Comparison of ENCODE assay signal across 29 mouse cellular contexts in genomic region chr1:55581752-55582151, GRCm38 (mm10).
A peak's percentile ranks its signal among the peaks of the same experiment; 100 is the strongest.
DNase-seq lines count a peak whose midpoint lies in the region; ATAC-seq lines count a peak whose summit lies in the region.
"Had no signal": no experiment of that assay in that cellular context is flagged by ENCODE, and none has a peak within 500 bp of the region (broad histone marks: within the 10 kb centered on the region; RNA-seq: fewer than 3 reads in every experiment).

No protein-coding gene starts in this region.

- H3K4me1 ChIP-seq in forebrain, embryonic 12.5 days: no peaks in the 10 kb centered on the region; the same call in 1 of the 2 replicates
- 0 out of 2 replicates have a peak, but pooled peaks cover 3% of the 10 kb centered on the region for H3K4me1 ChIP-seq in forebrain, embryonic 15.5 days
- peaks cover 6% of the 10 kb centered on the region; the same call in 1 of the 2 replicates for H3K4me1 ChIP-seq in kidney, embryonic 14.5 days (ENCODE audit: control insufficient read depth, insufficient read depth, low read length)
- H3K4me1 ChIP-seq: embryonic facial prominence, embryonic 10.5 days; hindbrain, embryonic 15.5 days; intestine, embryonic 15.5 days; midbrain, embryonic 13.5 days; neural tube, embryonic 15.5 days had no signal

- no peak overlapping the region for H3K4me2 ChIP-seq in forebrain, embryonic 12.5 days
- H3K4me2 ChIP-seq in forebrain, embryonic 15.5 days (replicated peaks): no peak overlapping the region
- H3K4me2 ChIP-seq in kidney, embryonic 14.5 days (replicated peaks; ENCODE audit: low read depth, low read length): no peak overlapping the region
- H3K4me2 ChIP-seq: embryonic facial prominence, embryonic 15.5 days; hindbrain, embryonic 15.5 days; intestine, embryonic 15.5 days; midbrain, embryonic 13.5 days; neural tube, embryonic 15.5 days had no signal

- H3K36me3 ChIP-seq in forebrain, embryonic 12.5 days (replicated peaks): no peaks in the 10 kb centered on the region
- H3K36me3 ChIP-seq in forebrain, embryonic 15.5 days: no peaks in the 10 kb centered on the region
- H3K36me3 ChIP-seq in kidney, embryonic 14.5 days (ENCODE audit: control insufficient read depth, insufficient read depth, low read length): no peaks in the 10 kb centered on the region
- H3K36me3 ChIP-seq: embryonic facial prominence, embryonic 10.5 days; embryonic facial prominence, embryonic 15.5 days; hindbrain, embryonic 15.5 days; intestine, embryonic 15.5 days; midbrain, embryonic 13.5 days; neural tube, embryonic 15.5 days had no signal

- H3K9me3 ChIP-seq in forebrain, embryonic 12.5 days: no peaks in the 10 kb centered on the region
- H3K9me3 ChIP-seq in forebrain, embryonic 15.5 days: no peaks in the 10 kb centered on the region
- H3K9me3 ChIP-seq in kidney, embryonic 14.5 days (ENCODE audit: control insufficient read depth, low read length): no peaks in the 10 kb centered on the region
- H3K9me3 ChIP-seq: embryonic facial prominence, embryonic 10.5 days; embryonic facial prominence, embryonic 15.5 days; hindbrain, embryonic 15.5 days; intestine, embryonic 15.5 days; midbrain, embryonic 13.5 days; neural tube, embryonic 15.5 days had no signal

- no peak overlapping the region for H3K4me3 ChIP-seq in forebrain, embryonic 12.5 days (replicated peaks)
- no peak overlapping the region for H3K4me3 ChIP-seq in forebrain, embryonic 15.5 days
- H3K4me3 ChIP-seq in kidney, embryonic 14.5 days (ENCODE audit: low read length): no peak overlapping the region
- H3K4me3 ChIP-seq: embryonic facial prominence, embryonic 10.5 days; embryonic facial prominence, embryonic 15.5 days; hindbrain, embryonic 15.5 days; intestine, embryonic 15.5 days; midbrain, embryonic 13.5 days; neural tube, embryonic 15.5 days had no signal

- H3K9ac ChIP-seq in forebrain, embryonic 12.5 days: no peak overlapping the region
- no peak overlapping the region for H3K9ac ChIP-seq in forebrain, embryonic 15.5 days (replicated peaks)
- H3K9ac ChIP-seq in kidney, embryonic 14.5 days (ENCODE audit: low read depth, low read length): no peak overlapping the region
- H3K9ac ChIP-seq: embryonic facial prominence, embryonic 15.5 days; hindbrain, embryonic 15.5 days; intestine, embryonic 15.5 days; liver, embryonic 14.5 days; midbrain, embryonic 13.5 days; neural tube, embryonic 15.5 days had no signal

- 37% methylated on average over 2 of the region's 2 CpGs for WGBS in forebrain, embryonic 12.5 days
- WGBS in forebrain, embryonic 15.5 days: 49% methylated on average over 2 of the region's 2 CpGs
- whole genome bisulfite sequencing in kidney, embryonic 14.5 days: 58% methylated on average over 2 of the region's 2 CpGs

- no peak overlapping the region for H3K27ac ChIP-seq in forebrain, embryonic 12.5 days
- H3K27ac ChIP-seq in forebrain, embryonic 15.5 days (replicated peaks): no peak overlapping the region
- no peak overlapping the region for H3K27ac ChIP-seq in kidney, embryonic 14.5 days (ENCODE audit: low read depth, low read length)
- H3K27ac ChIP-seq: embryonic facial prominence, embryonic 10.5 days; embryonic facial prominence, embryonic 15.5 days; hindbrain, embryonic 15.5 days; intestine, embryonic 15.5 days; liver, embryonic 14.5 days; macrophage; midbrain, embryonic 13.5 days; neural tube, embryonic 15.5 days had no signal

- ATAC-seq in forebrain, embryonic 12.5 days (ENCODE audit: low FRiP score): 0 out of 2 replicates have a peak, but pooled peaks have one; percentile 46
- no peak for ATAC-seq in forebrain, embryonic 15.5 days (replicated peaks)
- peak; percentile 43; the same call in 1 of the 2 replicates for ATAC-seq in kidney, embryonic 14.5 days (ENCODE audit: low FRiP score, low TSS enrichment)
- ATAC-seq: intestine, embryonic 15.5 days; midbrain, embryonic 13.5 days; Patski had no signal

- DNase-seq in kidney, postnatal 14 days: no peak
- peak; percentile 8 for DNase-seq in retina, postnatal 1 day
- DNase-seq in retina, embryonic 14.5 days (ENCODE audit: low spot score): no peak
- DNase-seq in urinary bladder, postnatal 4 days (ENCODE audit: low spot score in 2 of 2): no peak
- DNase-seq: adrenal gland, postnatal 10 days; cerebellum, adult 11-12 months; cerebellum, postnatal 25 days; gastrocnemius, postnatal 10 days; heart, postnatal 14 days; kidney, adult 8-10 months; layer of hippocampus, adult 9-11 months; liver; lung, adult 2 months; lung, postnatal 10 days; right cerebral cortex, adult 18-20 months; spleen, adult 18-20 months; thymus, postnatal 25 days had no signal

- no peaks in the 10 kb centered on the region for H3K27me3 ChIP-seq in forebrain, embryonic 12.5 days
- H3K27me3 ChIP-seq in forebrain, embryonic 15.5 days: no peaks in the 10 kb centered on the region
- no peaks in the 10 kb centered on the region for H3K27me3 ChIP-seq in kidney, embryonic 14.5 days (ENCODE audit: control insufficient read depth, insufficient read depth, low read length)
- H3K27me3 ChIP-seq: embryonic facial prominence, embryonic 15.5 days; hindbrain, embryonic 15.5 days; intestine, embryonic 15.5 days; midbrain, embryonic 13.5 days; neural tube, embryonic 15.5 days; Patski had no signal
